In the genomic region with DNA sequence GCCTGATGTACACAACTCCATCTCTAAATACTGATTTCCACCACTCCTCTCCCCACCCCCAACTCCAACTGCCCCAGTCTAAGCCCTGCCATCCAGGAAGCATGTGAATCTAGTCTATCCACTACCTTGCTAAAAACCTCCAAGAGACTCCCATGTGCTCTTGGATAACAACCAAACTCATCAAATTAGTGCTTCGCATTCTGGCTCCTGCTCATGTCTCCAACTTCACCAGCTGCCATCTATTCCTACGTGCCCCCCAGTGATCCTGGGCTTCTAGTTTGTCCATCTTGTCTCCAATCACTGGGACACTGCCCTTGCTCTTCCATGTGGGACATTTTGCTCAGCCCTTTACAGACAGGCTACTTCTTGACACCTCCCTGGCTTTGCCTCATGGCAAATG, we compare ENCODE assay signal across 21 mouse cellular contexts. TPM values are rescaled to one million over a fixed set of nuclear protein-coding genes. Genes with fewer than 3 reads are reported as not detected.
A peak's percentile ranks its signal among the peaks of the same experiment; 100 is the strongest.
DNase-seq lines count a peak whose midpoint lies in the region; ATAC-seq and TF ChIP-seq lines count a peak whose summit lies in the region.
"Had no signal": no experiment of that assay in that cellular context is flagged by ENCODE, and none has a peak within 500 bp of the region (broad histone marks: within the 10 kb centered on the region; RNA-seq: fewer than 3 reads in every experiment).

No protein-coding gene starts in this region.

- no peaks in the 10 kb centered on the region for H3K27me3 ChIP-seq in hindbrain, embryonic 15.5 days
- H3K27me3 ChIP-seq in hindbrain, embryonic 11.5 days (ENCODE audit: control insufficient read depth, insufficient read depth, low read length), result no peaks in the 10 kb centered on the region
- no peaks in the 10 kb centered on the region for H3K27me3 ChIP-seq in lung, postnatal 0 days (replicated peaks; ENCODE audit: insufficient read depth, low read length)
- H3K27me3 ChIP-seq: embryonic facial prominence, embryonic 15.5 days; midbrain, embryonic 12.5 days had no signal

- H3K4me2 ChIP-seq in hindbrain, embryonic 15.5 days, result no peak overlapping the region
- H3K4me2 ChIP-seq in hindbrain, embryonic 11.5 days (replicated peaks; ENCODE audit: low read depth, low read length), result no peak overlapping the region
- H3K4me2 ChIP-seq in lung, postnatal 0 days (replicated peaks; ENCODE audit: low read depth, low read length), result no peak overlapping the region
- H3K4me2 ChIP-seq: embryonic facial prominence, embryonic 15.5 days; liver, embryonic 11.5 days; midbrain, embryonic 12.5 days had no signal

- peaks cover 3% of the 10 kb centered on the region; the same call in 1 of the 2 replicates for H3K4me1 ChIP-seq in hindbrain, embryonic 15.5 days (replicated peaks)
- H3K4me1 ChIP-seq in hindbrain, embryonic 11.5 days (replicated peaks; ENCODE audit: control insufficient read depth, insufficient read depth, low read length), result no peaks in the 10 kb centered on the region
- H3K4me1 ChIP-seq in lung, postnatal 0 days (ENCODE audit: insufficient read depth, low read depth, low read length), result no peaks in the 10 kb centered on the region
- H3K4me1 ChIP-seq: embryonic facial prominence, embryonic 15.5 days; limb, embryonic 10.5 days; midbrain, embryonic 12.5 days had no signal

- H3K27ac ChIP-seq in hindbrain, embryonic 15.5 days (replicated peaks), result 0 out of 2 replicates have a peak overlapping the region, but pooled peaks have one; percentile 12
- no peak overlapping the region for H3K27ac ChIP-seq in hindbrain, embryonic 11.5 days (ENCODE audit: low read depth, low read length)
- no peak overlapping the region for H3K27ac ChIP-seq in lung, postnatal 0 days (ENCODE audit: low read length)
- H3K27ac ChIP-seq: embryonic facial prominence, embryonic 15.5 days; limb, embryonic 10.5 days; macrophage; midbrain, embryonic 12.5 days; stomach, postnatal 0 days had no signal

- no peak for TF ChIP-seq CTCF in brain, embryonic 14.5 days (IDR thresholded peaks at IDR 0.05; ENCODE audit: borderline replicate concordance, extremely low read depth, insufficient read depth, insufficient read length)
- TF ChIP-seq CTCF in lung, postnatal 0 days (IDR thresholded peaks at IDR 0.05), result no peak

- H3K9ac ChIP-seq in hindbrain, embryonic 15.5 days, result no peak overlapping the region
- H3K9ac ChIP-seq in hindbrain, embryonic 11.5 days (ENCODE audit: low read depth, low read length), result no peak overlapping the region
- H3K9ac ChIP-seq in lung, postnatal 0 days (replicated peaks; ENCODE audit: low read depth), result no peak overlapping the region
- H3K9ac ChIP-seq: embryonic facial prominence, embryonic 15.5 days; midbrain, embryonic 12.5 days had no signal

- no peak for ATAC-seq in hindbrain, embryonic 15.5 days (ENCODE audit: low FRiP score, low read depth)
- ATAC-seq in hindbrain, embryonic 11.5 days (ENCODE audit: low FRiP score), result no peak
- ATAC-seq in erythroid progenitor cell, adult 5-6 weeks (replicated peaks; ENCODE audit: low FRiP score, poor library complexity, severe bottlenecking), result no peak
- no peak for ATAC-seq in lung, postnatal 0 days

- TF ChIP-seq POLR2A in brain, embryonic 14.5 days (IDR thresholded peaks at IDR 0.05; ENCODE audit: borderline replicate concordance, extremely low read depth, insufficient read depth, insufficient read length, poor library complexity, severe bottlenecking), result no peak

- WGBS in hindbrain, embryonic 15.5 days, result 77% methylated on average over 2 of the region's 2 CpGs
- WGBS in hindbrain, embryonic 11.5 days, result 95% methylated on average over 2 of the region's 2 CpGs
- WGBS in lung, postnatal 0 days, result 79% methylated on average over 2 of the region's 2 CpGs

- no peaks in the 10 kb centered on the region for H3K36me3 ChIP-seq in hindbrain, embryonic 15.5 days
- no peaks in the 10 kb centered on the region for H3K36me3 ChIP-seq in hindbrain, embryonic 11.5 days (ENCODE audit: control insufficient read depth, insufficient read depth, low read length)
- no peaks in the 10 kb centered on the region for H3K36me3 ChIP-seq in lung, postnatal 0 days (ENCODE audit: insufficient read depth, low read length)
- H3K36me3 ChIP-seq: embryonic facial prominence, embryonic 15.5 days; limb, embryonic 10.5 days had no signal

- DNase-seq in hindbrain, embryonic 11.5 days (ENCODE audit: low spot score), result no peak
- DNase-seq in brain, embryonic 14.5 days (ENCODE audit: low read depth), result peak; percentile 74
- peak; percentile 70 to 72 for DNase-seq in cerebellum, adult 18-20 months
- DNase-seq in cerebellum, postnatal 36 days, result peak; percentile 64 to 70
- DNase-seq in right cerebral cortex, postnatal 14 days, result no peak
- DNase-seq in lung, postnatal 0 days (ENCODE audit: low spot score), result no peak
- DNase-seq: adrenal gland, postnatal 25 days; embryo, embryonic 11 days; gastrocnemius, postnatal 10 days; heart, postnatal 14 days; lung, adult 2 months; thymus, postnatal 14 days had no signal

- TF ChIP-seq EP300 in lung, postnatal 0 days (IDR thresholded peaks at IDR 0.05), result no peak

- no peaks in the 10 kb centered on the region for H3K9me3 ChIP-seq in hindbrain, embryonic 15.5 days
- H3K9me3 ChIP-seq in hindbrain, embryonic 11.5 days (ENCODE audit: control insufficient read depth, low read length), result no peaks in the 10 kb centered on the region
- H3K9me3 ChIP-seq in lung, postnatal 0 days (ENCODE audit: low read length), result no peaks in the 10 kb centered on the region
- H3K9me3 ChIP-seq: embryonic facial prominence, embryonic 15.5 days; limb, embryonic 10.5 days; midbrain, embryonic 12.5 days had no signal

- no peak overlapping the region for H3K4me3 ChIP-seq in hindbrain, embryonic 15.5 days
- H3K4me3 ChIP-seq in hindbrain, embryonic 11.5 days (ENCODE audit: low read depth, low read length), result no peak overlapping the region
- H3K4me3 ChIP-seq in lung, postnatal 0 days (ENCODE audit: low read depth, low read length), result no peak overlapping the region
- H3K4me3 ChIP-seq: embryonic facial prominence, embryonic 15.5 days; limb, embryonic 10.5 days; midbrain, embryonic 12.5 days had no signal

RNA-seq across cellular contexts. Expression of a gene that starts 32.2 kb away (rescaled TPM):
- polyA plus RNA-seq in hindbrain, embryonic 15.5 days (2015; fragmentation: Nextera tagmentation; extraction: Ambion mirVana), result 34.8 and 37.2 TPM in 2 replicates
- 36.5 and 40.3 TPM in 2 replicates for polyA plus RNA-seq in hindbrain, embryonic 11.5 days (2014; fragmentation: Nextera tagmentation; extraction: Ambion mirVana)
- polyA plus RNA-seq in brain, embryonic 14.5 days (2012; rRNA removed), result 15.1 and 20.9 TPM in 2 replicates
- not detected in 2 replicates for total RNA-seq in erythroid progenitor cell, adult 5-6 weeks (2015; ENCODE audit: low replicate concordance)
- total RNA-seq in erythroid progenitor cell, adult 5-6 weeks (2017; ENCODE audit: low replicate concordance), result not detected in 2 replicates
- polyA plus RNA-seq in lung, postnatal 0 days (2015; fragmentation: Nextera tagmentation; extraction: Ambion mirVana), result 0.05 and 0.06 TPM in 2 replicates
- total RNA-seq: adrenal gland, postnatal 25 days; heart, postnatal 14 days had no signal
- polyA plus RNA-seq: C2C12, macrophage had no signal

Comparison
In these comparisons a context has a peak if more than half of its experiments do, and no peak if none do; other contexts are left out.
1. DNase-seq: peak in brain, embryonic 14.5 days (single experiment), cerebellum, adult 18-20 months (2 of 2) and cerebellum, postnatal 36 days (2 of 2); none in hindbrain, embryonic 11.5 days (single experiment), right cerebral cortex, postnatal 14 days (single experiment) and lung, postnatal 0 days (single experiment).
2. RNA of a gene that starts 32.2 kb away (polyA plus RNA-seq): 36.5 to 40.3 TPM in hindbrain, embryonic 11.5 days, 34.8 to 37.2 TPM in hindbrain, embryonic 15.5 days and 15.1 to 20.9 TPM in brain, embryonic 14.5 days; 0.05 to 0.06 TPM in lung, postnatal 0 days; every median in the first group is over 10 times any median in the second.